Mouse (Mus musculus): ENCODE data around the gene Hrh2. TPM values are rescaled to one million over a fixed set of nuclear protein-coding genes. Genes with fewer than 3 reads are reported as not detected.

The Hrh2 gene
- polyA plus RNA-seq, 1 experiment from 2014 or later: 0.14 TPM

DNA sequence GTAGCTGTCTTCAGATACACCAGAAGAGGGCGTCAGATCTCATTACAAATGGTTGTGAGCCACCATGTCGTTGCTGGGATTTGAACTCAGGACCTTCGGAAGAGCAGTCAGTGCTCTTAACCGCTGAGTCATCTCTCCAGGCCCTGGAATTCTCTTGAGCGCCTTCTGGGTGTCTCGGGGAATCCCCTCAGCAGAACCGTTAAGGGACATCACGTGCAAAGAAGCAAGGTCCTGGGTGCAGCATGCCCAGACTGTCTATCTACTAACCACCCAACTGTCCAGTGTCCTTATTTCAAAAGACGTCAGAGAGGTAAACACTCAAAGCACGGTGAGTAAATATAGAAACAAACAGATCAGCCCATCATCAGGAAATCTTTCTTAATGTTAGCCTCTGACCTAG lies 27.5 kb upstream of the Hrh2 start:
- H3K4me1 ChIP-seq: peaks cover 14% of the 10 kb centered on the region
- H3K36me3 ChIP-seq: no peaks in the 10 kb centered on the region
- no peaks in the 10 kb centered on the region for H3K9me3 ChIP-seq (replicated peaks)
- no peak overlapping the region for H3K4me3 ChIP-seq
- H3K27me3 ChIP-seq (ENCODE audit: low read depth, poor library complexity, severe bottlenecking): no peaks in the 10 kb centered on the region
- H3K27ac ChIP-seq (replicated peaks): no peak overlapping the region
- no peak for DNase-seq (ENCODE audit: low spot score)
- WGBS: 92% methylated on average over 10 of the region's 10 CpGs

DNA sequence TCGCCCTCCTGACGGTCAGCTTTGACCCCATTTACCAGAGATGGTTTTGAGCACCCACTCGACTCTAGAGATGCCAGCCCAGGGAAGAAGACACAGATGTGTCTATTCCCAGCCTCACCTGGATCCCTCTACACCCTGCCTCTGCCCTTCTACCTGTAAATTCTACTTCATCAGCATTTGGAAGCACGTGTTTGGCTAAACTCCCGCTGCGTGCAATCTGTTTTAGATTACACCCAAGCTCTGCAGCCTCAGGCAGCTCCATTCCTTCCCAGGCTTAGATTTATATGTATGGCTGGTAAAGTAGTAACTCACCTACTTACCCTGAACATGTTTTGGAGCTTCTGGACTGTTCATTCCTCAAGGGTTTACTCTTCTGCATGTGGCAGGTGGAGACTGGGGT lies 26.9 kb upstream of the Hrh2 start:
- peaks cover 8% of the 10 kb centered on the region for H3K4me1 ChIP-seq
- H3K36me3 ChIP-seq: no peaks in the 10 kb centered on the region
- no peak overlapping the region for H3K4me3 ChIP-seq
- 85% methylated on average over 6 of the region's 6 CpGs for WGBS
- H3K27ac ChIP-seq (replicated peaks): no peak overlapping the region
- no peaks in the 10 kb centered on the region for H3K9me3 ChIP-seq (replicated peaks)
- H3K27me3 ChIP-seq (ENCODE audit: low read depth, poor library complexity, severe bottlenecking): no peaks in the 10 kb centered on the region
- no peak for DNase-seq (ENCODE audit: low spot score)

DNA sequence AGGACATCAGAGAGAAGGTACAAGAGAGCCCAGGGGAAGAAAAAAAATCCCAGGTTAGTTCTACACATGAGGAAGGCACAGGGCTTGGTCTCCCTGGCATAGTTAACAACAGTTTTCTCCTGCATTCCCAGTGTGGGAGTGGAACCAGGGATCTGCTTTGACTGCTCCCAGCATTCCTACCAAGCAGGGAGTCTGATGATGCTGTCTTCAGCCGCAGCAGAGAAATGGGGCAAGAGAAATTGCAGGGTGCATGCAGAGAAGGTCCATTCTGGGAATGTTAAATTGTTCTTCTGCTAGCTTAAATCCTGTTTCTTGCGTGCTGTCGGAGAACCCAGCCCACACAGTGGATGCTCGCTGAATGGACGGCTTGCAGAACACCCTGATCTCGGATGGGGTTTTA lies 26.2 kb upstream of the Hrh2 start:
- H3K9me3 ChIP-seq (replicated peaks): no peaks in the 10 kb centered on the region
- H3K4me3 ChIP-seq: no peak overlapping the region
- H3K27ac ChIP-seq (replicated peaks): no peak overlapping the region
- H3K27me3 ChIP-seq (ENCODE audit: low read depth, poor library complexity, severe bottlenecking): no peaks in the 10 kb centered on the region
- peaks cover under 1% of the 10 kb centered on the region; the same call in 1 of the 2 replicates for H3K4me1 ChIP-seq
- no peak for DNase-seq (ENCODE audit: low spot score)
- WGBS: 82% methylated on average over 6 of the region's 6 CpGs
- H3K36me3 ChIP-seq: no peaks in the 10 kb centered on the region

DNA sequence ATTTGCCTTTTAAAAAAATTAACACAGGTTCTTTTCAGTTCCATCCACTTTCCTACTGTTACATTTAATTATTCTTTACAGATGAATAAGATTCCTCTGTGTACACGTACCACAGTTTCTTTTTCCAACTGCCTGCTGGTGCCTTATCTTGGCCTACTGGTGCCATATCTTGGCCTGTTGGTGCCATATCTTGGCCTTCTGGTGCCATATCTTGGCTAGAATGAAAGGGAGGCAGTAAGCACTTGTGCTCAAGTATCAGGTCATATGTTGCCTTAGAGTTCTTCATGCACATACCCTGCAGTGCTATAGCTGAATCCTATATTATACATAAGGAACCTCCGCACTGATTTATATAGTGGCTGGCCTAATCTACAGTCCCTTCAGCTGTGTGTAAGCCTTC lies 24.9 kb upstream of the Hrh2 start:
- no peak overlapping the region for H3K27ac ChIP-seq (replicated peaks)
- no peak for DNase-seq (ENCODE audit: low spot score)
- no peaks in the 10 kb centered on the region for H3K27me3 ChIP-seq (ENCODE audit: low read depth, poor library complexity, severe bottlenecking)
- no peaks in the 10 kb centered on the region for H3K36me3 ChIP-seq
- H3K4me1 ChIP-seq: no peaks in the 10 kb centered on the region
- no peak overlapping the region for H3K4me3 ChIP-seq
- 99% methylated on average over 2 of the region's 2 CpGs for WGBS
- no peaks in the 10 kb centered on the region for H3K9me3 ChIP-seq (replicated peaks)

DNA sequence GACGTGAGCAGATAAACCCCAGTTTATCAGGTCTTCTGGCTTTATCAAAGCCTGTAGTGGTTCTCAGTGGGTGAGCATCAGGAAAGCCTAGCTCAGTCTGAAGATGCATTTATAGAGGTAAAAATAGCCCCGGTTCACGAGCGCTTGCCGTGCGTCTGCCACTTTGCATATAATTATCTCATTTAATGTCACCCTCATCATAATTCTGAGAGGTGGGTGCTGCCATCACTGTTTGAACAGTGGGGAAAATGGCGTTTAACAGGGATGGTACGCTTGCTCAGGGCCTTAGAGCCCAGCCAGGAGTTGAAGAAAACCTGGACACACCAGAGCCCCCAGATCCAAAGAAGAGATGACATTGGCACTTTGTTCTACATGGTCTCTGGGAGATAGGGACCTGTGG lies 23.3 kb upstream of the Hrh2 start:
- Histone ChIP-seq H3K36me3 (no peaks in the 10 kb centered on the region), H3K4me3 (no peak overlapping the region), H3K27ac (replicated peaks) (no peak overlapping the region), H3K27me3 (ENCODE audit: low read depth, poor library complexity, severe bottlenecking) (no peaks in the 10 kb centered on the region), H3K4me1 (no peaks in the 10 kb centered on the region), H3K9me3 (replicated peaks) (no peaks in the 10 kb centered on the region)
- no peak for DNase-seq (ENCODE audit: low spot score)
- 88% methylated on average over 8 of the region's 8 CpGs for WGBS

DNA sequence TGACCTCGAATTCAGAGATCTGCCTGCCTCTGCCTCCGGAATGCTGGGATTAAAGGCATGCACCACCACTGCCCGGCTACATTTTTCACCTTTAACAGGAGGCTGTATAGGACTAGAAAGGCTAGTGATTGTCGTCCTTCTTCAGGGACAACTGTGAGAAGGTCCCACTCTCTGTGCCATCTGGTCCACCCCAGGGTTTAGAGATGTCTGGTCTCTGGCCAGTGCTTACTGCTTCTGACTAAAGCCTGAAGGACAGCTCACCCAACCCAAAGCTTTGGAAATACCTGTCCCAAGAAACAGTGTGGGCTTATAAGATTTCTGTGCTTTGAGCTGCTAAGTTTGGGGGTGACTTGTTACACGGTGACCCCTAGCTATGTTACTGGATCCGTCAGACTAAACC lies 21.6 kb upstream of the Hrh2 start:
- WGBS: 88% methylated on average over 6 of the region's 6 CpGs
- peaks cover 4% of the 10 kb centered on the region; the same call in 1 of the 2 replicates for H3K4me1 ChIP-seq
- DNase-seq (ENCODE audit: low spot score): no peak

DNA sequence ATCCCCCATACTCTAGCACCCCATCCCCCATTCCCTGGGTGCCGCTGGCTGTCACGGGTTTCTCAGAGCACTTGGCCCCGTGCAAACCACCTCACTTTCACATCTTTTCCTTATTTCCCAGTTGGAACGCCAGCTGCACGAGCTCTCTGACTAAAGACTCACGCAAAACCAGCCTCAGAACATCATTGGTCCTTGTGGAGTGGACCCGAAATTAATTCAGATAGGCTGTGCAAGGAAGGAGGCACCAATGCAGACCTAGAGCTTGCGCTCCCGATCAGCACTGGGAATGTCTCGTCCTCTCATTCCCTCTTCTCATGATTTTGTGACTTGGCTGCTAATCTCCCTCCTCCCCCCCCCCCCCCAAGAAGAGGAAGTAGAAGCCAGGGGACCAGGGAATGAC lies 20.6 kb upstream of the Hrh2 start:
- 82% methylated on average over 10 of the region's 10 CpGs for WGBS
- no peaks in the 10 kb centered on the region for H3K36me3 ChIP-seq
- H3K4me1 ChIP-seq: peaks cover 4% of the 10 kb centered on the region; the same call in 1 of the 2 replicates
- H3K27ac ChIP-seq (replicated peaks): 0 out of 2 replicates have a peak overlapping the region, but pooled peaks have one; percentile 42
- no peaks in the 10 kb centered on the region for H3K27me3 ChIP-seq (ENCODE audit: low read depth, poor library complexity, severe bottlenecking)
- no peak overlapping the region for H3K4me3 ChIP-seq
- H3K9me3 ChIP-seq (replicated peaks): peaks cover 8% of the 10 kb centered on the region
- no peak for DNase-seq (ENCODE audit: low spot score)

More for the DNA sequence above, 21.6 kb upstream of the Hrh2 start:
- Histone ChIP-seq H3K4me3 (no peak overlapping the region), H3K36me3 (no peaks in the 10 kb centered on the region), H3K27ac (replicated peaks) (no peak overlapping the region), H3K27me3 (ENCODE audit: low read depth, poor library complexity, severe bottlenecking) (no peaks in the 10 kb centered on the region), H3K9me3 (replicated peaks) (peaks cover 8% of the 10 kb centered on the region)

DNA sequence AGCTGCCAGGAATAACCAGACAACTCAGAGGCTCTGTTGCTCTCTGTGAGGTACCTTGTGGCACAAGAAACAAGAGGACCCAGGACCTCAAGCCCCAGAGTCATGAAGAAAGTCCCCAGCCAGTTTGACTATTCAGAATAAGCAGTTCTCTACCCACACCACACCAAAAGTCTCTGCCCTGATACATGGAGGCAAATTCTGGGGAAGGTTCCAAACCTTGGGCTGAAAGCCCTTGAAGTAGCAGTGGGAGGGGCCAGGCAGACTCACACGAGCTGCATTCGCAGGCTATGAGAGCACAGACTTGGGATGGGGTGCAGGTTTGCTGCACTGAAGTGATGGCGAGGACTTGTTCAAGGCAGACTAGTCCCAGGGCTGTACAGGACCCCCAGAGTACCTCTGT lies 20.2 kb upstream of the Hrh2 start:
- Histone ChIP-seq H3K27me3 (ENCODE audit: low read depth, poor library complexity, severe bottlenecking) (no peaks in the 10 kb centered on the region), H3K4me1 (peaks cover 4% of the 10 kb centered on the region; the same call in 1 of the 2 replicates), H3K9me3 (replicated peaks) (peaks cover 8% of the 10 kb centered on the region), H3K36me3 (no peaks in the 10 kb centered on the region), H3K27ac (replicated peaks) (0 out of 2 replicates have a peak overlapping the region, but pooled peaks have one; percentile 42), H3K4me3 (no peak overlapping the region)
- WGBS: 70% methylated on average over 3 of the region's 3 CpGs
- DNase-seq (ENCODE audit: low spot score): no peak

DNA sequence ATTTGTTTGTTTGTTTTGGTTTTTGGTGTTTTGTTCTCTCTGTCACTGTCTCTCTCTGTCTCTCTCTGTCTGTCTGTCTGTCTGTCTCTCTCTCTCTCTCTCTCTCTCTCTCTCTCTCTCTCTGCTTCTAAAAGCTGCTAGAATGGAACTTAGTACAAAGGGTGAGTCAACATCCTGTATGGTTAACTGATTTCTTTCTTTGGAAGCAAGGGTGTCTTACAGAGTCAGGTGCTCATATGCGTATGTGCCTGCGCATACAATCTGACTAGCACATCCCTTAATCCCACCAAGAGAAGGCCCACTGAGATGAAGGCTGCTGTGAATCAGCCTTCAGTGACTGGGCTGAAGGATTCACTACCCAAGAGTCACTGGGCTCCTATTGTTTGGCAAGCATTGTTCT lies 18.0 kb upstream of the Hrh2 start:
- H3K4me3 ChIP-seq: no peak overlapping the region
- no peak for DNase-seq (ENCODE audit: low spot score)

DNA sequence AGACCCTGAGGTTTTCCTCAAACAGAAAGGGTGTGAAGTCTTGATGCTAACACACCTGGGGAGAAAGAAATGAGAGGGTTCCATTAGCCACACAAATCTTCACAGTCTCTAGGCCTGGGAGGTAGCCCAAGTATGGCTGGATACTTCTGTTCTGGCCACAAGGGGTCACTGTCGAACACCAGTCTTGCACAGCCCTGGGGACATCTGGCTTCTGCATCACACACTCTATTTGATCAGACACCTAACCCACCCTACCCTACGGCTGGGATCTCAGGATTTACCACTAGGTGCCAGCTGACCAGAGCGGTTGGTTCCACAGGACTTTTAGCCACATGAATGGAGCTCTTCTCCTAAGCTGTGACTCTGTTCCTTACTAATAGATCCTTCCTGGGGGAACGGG lies 17.2 kb upstream of the Hrh2 start:
- peaks cover 16% of the 10 kb centered on the region for H3K4me1 ChIP-seq
- H3K9me3 ChIP-seq (replicated peaks): peaks cover 8% of the 10 kb centered on the region
- 90% methylated on average over 4 of the region's 4 CpGs for WGBS
- no peak overlapping the region for H3K4me3 ChIP-seq
- H3K27me3 ChIP-seq (ENCODE audit: low read depth, poor library complexity, severe bottlenecking): no peaks in the 10 kb centered on the region
- no peak overlapping the region for H3K27ac ChIP-seq (replicated peaks)
- DNase-seq (ENCODE audit: low spot score): no peak
- no peaks in the 10 kb centered on the region for H3K36me3 ChIP-seq

More for the DNA sequence above, 18.0 kb upstream of the Hrh2 start:
- Histone ChIP-seq H3K4me1 (peaks cover 16% of the 10 kb centered on the region), H3K36me3 (no peaks in the 10 kb centered on the region), H3K27me3 (ENCODE audit: low read depth, poor library complexity, severe bottlenecking) (no peaks in the 10 kb centered on the region), H3K9me3 (replicated peaks) (peaks cover 8% of the 10 kb centered on the region), H3K27ac (replicated peaks) (no peak overlapping the region)
- WGBS: 98% methylated on average over 2 of the region's 2 CpGs

DNA sequence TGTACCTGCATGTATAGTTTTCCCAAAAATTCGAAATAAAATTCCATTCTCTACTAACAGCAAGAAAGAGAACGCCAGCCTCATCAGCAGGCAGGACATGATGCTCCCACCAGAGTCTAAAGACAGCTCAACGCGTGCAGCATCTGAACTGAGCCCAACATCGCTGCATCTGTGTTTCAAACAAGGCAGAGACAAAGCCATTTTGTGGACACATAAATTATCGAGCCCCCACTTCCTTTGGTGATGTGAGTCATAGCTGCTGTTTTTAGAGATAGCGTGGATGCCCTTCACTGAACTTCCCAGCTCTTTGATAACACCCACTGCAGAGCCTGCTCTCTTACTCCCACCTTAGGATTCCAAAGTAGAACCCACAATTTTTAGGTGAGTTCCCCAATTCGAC lies 16.5 kb upstream of the Hrh2 start:
- H3K9me3 ChIP-seq (replicated peaks): peaks cover 8% of the 10 kb centered on the region
- no peak for DNase-seq (ENCODE audit: low spot score)
- WGBS: 89% methylated on average over 8 of the region's 8 CpGs

DNA sequence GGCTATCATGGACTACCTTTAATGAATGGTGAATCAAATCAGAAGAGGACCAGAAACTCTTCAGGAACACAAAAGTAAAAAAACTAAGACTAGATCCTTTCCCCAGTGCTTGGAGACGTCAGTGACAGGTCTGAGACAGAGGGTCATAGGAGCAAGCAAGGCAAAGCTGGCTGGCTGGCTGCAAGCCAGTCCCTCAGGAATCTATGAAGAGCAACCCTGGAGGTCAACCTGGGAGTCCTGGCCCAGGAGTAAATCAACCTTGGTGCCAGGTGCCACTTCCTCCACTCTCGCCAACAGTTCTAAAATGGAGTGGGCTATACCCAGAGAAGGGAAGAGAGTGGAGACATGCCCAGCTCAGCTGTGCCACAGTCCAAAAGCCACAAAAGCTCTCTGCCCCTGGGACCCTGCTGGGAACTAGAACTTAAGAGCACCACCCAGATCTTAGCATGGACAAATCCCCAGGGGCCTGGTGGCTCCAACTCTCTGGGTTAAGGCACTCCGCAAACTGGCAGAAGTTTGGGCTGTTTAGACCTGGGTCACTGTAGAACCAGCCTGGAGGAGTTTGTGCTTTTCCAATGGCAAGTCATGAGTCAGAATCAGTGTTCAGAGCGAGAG lies 15.4 kb upstream of the Hrh2 start:
- WGBS: 89% methylated on average over 4 of the region's 4 CpGs
- no peaks in the 10 kb centered on the region for H3K36me3 ChIP-seq
- no peak for DNase-seq (ENCODE audit: low spot score)
- no peaks in the 10 kb centered on the region for H3K27me3 ChIP-seq (ENCODE audit: low read depth, poor library complexity, severe bottlenecking)
- 0 out of 2 replicates have a peak overlapping the region, but pooled peaks have one; percentile 13 for H3K27ac ChIP-seq (replicated peaks)
- no peak overlapping the region for H3K4me3 ChIP-seq
- peaks cover 27% of the 10 kb centered on the region for H3K4me1 ChIP-seq
- H3K9me3 ChIP-seq (replicated peaks): peaks cover 8% of the 10 kb centered on the region

More for the DNA sequence above, 16.5 kb upstream of the Hrh2 start:
- H3K4me1 ChIP-seq: peaks cover 20% of the 10 kb centered on the region
- H3K36me3 ChIP-seq: no peaks in the 10 kb centered on the region
- no peak overlapping the region for H3K27ac ChIP-seq (replicated peaks)
- no peak overlapping the region for H3K4me3 ChIP-seq
- H3K27me3 ChIP-seq (ENCODE audit: low read depth, poor library complexity, severe bottlenecking): no peaks in the 10 kb centered on the region

DNA sequence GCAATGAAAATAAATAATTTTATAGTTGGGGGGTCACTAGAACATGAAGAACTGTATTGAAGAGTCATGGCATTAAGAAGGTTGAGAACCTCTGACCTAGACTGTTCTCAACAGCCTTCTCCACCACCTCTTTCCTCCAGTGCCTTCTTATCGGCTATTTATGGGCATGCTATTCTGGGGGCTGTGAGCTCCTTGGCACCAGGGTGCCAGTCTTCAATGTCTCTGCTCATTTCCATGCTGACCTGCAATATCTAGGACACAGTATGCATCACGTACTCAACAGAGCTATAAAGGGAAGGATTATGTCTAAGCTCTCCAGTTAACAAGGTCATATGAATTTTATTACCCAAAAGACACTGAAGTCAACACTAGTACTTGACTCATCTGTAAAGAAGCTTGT lies 14.6 kb upstream of the Hrh2 start:
- Histone ChIP-seq H3K4me3 (no peak overlapping the region), H3K4me1 (peaks cover 27% of the 10 kb centered on the region), H3K27me3 (ENCODE audit: low read depth, poor library complexity, severe bottlenecking) (no peaks in the 10 kb centered on the region), H3K36me3 (no peaks in the 10 kb centered on the region), H3K27ac (replicated peaks) (no peak overlapping the region), H3K9me3 (replicated peaks) (peaks cover 8% of the 10 kb centered on the region)
- no peak for DNase-seq (ENCODE audit: low spot score)
- 90% methylated on average over 2 of the region's 2 CpGs for WGBS

Measured in midbrain, embryonic 10.5 days (tissue).